Mouse (Mus musculus): ENCODE results near the gene Abcg8. TPM values are rescaled to one million over a fixed set of nuclear protein-coding genes. Genes with fewer than 3 reads are reported as not detected.

Abcg8 gene
- total and polyA plus RNA-seq, 2 experiments from 2014 or later: 0.10 to 0.17 TPM

DNA sequence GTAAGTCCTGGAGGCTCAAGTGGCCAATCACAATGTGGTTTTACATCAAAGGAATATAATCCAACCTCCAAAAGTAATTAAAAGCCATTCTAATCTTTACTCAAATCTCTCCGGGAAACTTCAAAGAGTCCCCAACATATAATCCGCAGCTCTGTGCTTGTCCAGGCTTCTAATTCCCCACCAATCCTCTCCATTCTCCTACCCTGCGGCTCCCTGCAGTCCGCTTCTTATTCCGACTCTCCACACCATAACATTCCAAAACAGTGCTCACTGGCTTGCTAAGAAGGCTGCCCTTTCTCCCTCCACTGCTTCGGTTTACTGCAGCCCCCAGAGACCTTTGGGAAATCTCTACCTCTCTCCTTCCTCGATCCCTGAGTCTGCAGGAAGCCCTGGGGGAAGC lies 2.1 kb upstream of the Abcg8 start:
- Histone ChIP-seq H3K9ac (no peak overlapping the region), H3K27me3 (ENCODE audit: insufficient read depth, low read length) (peaks cover 13% of the 10 kb centered on the region; the same call in 1 of the 2 replicates), H3K4me1 (ENCODE audit: insufficient read depth) (no peaks in the 10 kb centered on the region), H3K36me3 (ENCODE audit: insufficient read depth) (no peaks in the 10 kb centered on the region), H3K27ac (ENCODE audit: low read depth, low read length) (no peak overlapping the region), H3K9me3 (ENCODE audit: low read length) (no peaks in the 10 kb centered on the region), H3K4me3 (ENCODE audit: low read depth, low read length) (no peak overlapping the region), H3K4me2 (ENCODE audit: low read depth) (no peak overlapping the region)
- no peak for TF ChIP-seq CTCF (IDR thresholded peaks at IDR 0.05; ENCODE audit: low read depth)
- ATAC-seq (no peak), DNase-seq (no peak)
- 15% methylated on average over 7 of the region's 7 CpGs for WGBS

DNA sequence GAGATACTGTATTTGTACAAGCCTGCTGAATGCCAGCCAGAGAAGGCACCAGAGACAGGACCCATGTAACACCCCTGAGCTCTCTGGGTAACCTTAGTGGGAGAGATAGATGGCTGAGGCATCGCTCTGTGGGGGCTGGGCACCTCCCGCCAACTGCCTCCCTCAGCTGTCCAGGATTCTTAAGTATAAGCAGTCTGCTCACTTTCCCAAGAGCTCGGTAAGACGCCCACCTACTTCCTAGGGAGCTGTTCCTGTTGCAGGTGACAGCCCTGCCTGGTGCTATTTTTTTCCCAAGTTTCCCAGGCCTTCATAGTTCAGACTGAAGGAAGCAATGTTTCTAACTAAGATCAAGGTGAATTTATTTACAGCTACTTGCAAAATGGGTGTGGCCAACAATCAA lies 898 bp upstream of the Abcg8 start:
- H3K4me1 ChIP-seq (ENCODE audit: insufficient read depth): no peaks in the 10 kb centered on the region
- H3K27me3 ChIP-seq (ENCODE audit: insufficient read depth, low read length): peaks cover 13% of the 10 kb centered on the region; the same call in 1 of the 2 replicates
- H3K27ac ChIP-seq (ENCODE audit: low read depth, low read length): no peak overlapping the region
- DNase-seq (no peak), ATAC-seq (no peak)
- H3K4me3 ChIP-seq (ENCODE audit: low read depth, low read length): no peak overlapping the region
- H3K9ac ChIP-seq: no peak overlapping the region
- no peak for TF ChIP-seq CTCF (IDR thresholded peaks at IDR 0.05; ENCODE audit: low read depth)
- no peaks in the 10 kb centered on the region for H3K36me3 ChIP-seq (ENCODE audit: insufficient read depth)
- H3K4me2 ChIP-seq (ENCODE audit: low read depth): no peak overlapping the region
- WGBS: 55% methylated on average over 4 of the region's 4 CpGs
- no peaks in the 10 kb centered on the region for H3K9me3 ChIP-seq (ENCODE audit: low read length)

DNA sequence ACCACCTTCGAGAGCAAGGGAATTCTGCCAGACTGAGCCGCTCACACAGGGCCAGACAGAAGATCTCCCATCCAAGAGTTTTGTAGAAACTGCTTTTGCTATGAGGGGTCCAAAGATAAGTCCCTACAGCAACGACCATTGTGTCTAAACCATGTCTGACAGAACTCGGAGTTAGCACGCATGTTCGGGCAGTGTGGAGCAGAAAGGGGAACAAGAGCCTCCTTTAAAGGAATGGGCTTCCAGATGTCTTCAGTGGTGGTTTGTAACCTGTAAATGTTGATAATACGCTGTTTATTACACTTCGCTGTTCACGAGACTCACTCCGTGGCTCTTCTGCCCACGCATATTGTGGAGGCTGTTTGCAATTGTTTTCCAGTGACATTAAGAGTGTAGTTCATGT lies 1.5 kb downstream of the Abcg8 start:
- H3K27me3 ChIP-seq (ENCODE audit: insufficient read depth, low read length): peaks cover 13% of the 10 kb centered on the region; the same call in 1 of the 2 replicates
- no peaks in the 10 kb centered on the region for H3K9me3 ChIP-seq (ENCODE audit: low read length)
- no peak for ATAC-seq
- TF ChIP-seq CTCF (IDR thresholded peaks at IDR 0.05; ENCODE audit: low read depth): no peak
- no peak overlapping the region for H3K4me3 ChIP-seq (ENCODE audit: low read depth, low read length)
- 88% methylated on average over 11 of the region's 11 CpGs for WGBS
- no peak overlapping the region for H3K9ac ChIP-seq
- H3K36me3 ChIP-seq (ENCODE audit: insufficient read depth): no peaks in the 10 kb centered on the region
- no peaks in the 10 kb centered on the region for H3K4me1 ChIP-seq (ENCODE audit: insufficient read depth)
- DNase-seq: no peak
- H3K4me2 ChIP-seq (ENCODE audit: low read depth): no peak overlapping the region
- H3K27ac ChIP-seq (ENCODE audit: low read depth, low read length): no peak overlapping the region

DNA sequence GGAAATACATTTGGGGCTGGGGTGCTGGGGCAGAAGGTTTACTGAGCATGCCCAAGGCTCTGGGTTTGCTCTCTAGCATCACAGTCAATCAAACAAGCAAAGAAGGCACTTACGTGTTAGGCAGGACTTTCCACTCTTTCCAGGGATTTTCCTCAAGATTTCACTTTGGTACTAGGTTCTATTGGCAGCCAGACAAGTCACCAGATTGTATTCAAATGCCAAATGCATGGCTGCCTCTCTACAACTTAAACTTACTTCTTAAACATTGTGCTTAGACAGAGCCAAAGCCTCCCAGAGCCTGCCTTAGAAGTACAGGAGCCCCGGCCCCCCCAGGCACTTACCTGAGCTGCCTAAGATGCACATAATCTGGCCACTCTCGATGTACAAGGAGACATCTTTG lies 5.6 kb downstream of the Abcg8 start:
- H3K9me3 ChIP-seq (ENCODE audit: low read length): no peaks in the 10 kb centered on the region
- WGBS: 76% methylated on average over 3 of the region's 3 CpGs
- no peak overlapping the region for H3K27ac ChIP-seq (ENCODE audit: low read depth, low read length)
- H3K9ac ChIP-seq: no peak overlapping the region
- no peaks in the 10 kb centered on the region for H3K27me3 ChIP-seq (ENCODE audit: insufficient read depth, low read length)
- no peak for ATAC-seq
- H3K4me2 ChIP-seq (ENCODE audit: low read depth): no peak overlapping the region
- no peak for TF ChIP-seq CTCF (IDR thresholded peaks at IDR 0.05; ENCODE audit: low read depth)
- peak; percentile 63 for DNase-seq
- H3K36me3 ChIP-seq (ENCODE audit: insufficient read depth): no peaks in the 10 kb centered on the region
- no peaks in the 10 kb centered on the region for H3K4me1 ChIP-seq (ENCODE audit: insufficient read depth)
- H3K4me3 ChIP-seq (ENCODE audit: low read depth, low read length): no peak overlapping the region

DNA sequence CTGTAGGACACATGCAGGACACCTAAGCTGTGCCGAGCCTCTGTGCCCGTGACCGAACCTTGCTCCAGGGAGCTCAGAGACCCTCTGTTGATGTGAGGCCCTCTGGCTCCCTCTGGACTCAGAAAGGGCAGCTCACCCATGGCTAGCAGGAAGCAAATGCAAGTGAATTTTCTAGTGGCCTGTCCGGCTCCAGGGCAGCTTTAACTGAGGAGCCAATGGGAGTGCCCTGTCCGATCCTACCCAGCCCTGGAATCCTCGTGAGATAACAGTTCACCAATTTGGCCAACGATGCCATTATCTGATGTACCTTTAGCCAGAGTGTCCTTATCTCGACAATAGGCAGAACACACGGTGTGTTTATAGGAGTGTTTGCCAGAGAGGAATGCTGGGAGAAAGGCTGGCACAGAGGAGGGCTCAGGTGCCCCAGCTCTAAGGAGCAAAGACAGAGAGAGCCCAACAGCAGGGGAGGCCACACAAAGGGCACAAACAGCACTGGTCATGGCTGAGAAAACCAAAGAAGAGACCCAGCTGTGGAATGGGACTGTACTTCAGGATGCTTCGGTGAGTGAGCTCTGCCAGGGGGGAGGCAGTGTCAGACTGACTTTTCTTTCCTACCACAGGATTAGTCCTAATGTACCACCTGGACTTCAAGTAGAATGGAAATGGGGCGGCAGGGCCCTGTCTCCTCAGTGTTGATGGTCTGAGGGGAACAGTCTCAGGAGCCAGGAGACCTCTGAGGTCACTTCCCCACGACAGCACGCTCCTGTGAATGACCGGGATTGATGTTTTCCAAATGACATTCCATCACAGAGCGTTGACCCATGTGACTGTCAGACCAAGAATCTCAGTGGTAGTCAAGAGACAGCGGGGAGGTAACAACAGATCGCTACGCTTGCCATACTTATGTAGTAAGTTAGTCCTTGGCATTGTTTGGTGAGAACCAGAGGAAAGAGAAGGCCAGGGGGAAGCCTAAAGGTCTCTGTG lies 6.9 kb downstream of the Abcg8 start, which contains the start of gene Abcg5:
TSS of gene Abcg5 (minus strand) at position 278 of the 984 bp plus-strand sequence.
- ATAC-seq: no peak
- no peaks in the 10 kb centered on the region for H3K27me3 ChIP-seq (ENCODE audit: insufficient read depth, low read length)
- no peak for DNase-seq
- H3K9me3 ChIP-seq (ENCODE audit: low read length): no peaks in the 10 kb centered on the region
- H3K4me3 ChIP-seq (ENCODE audit: low read depth, low read length): no peak within 1 kb of the TSS
- H3K9ac ChIP-seq: no peak within 1 kb of the TSS
- 84% methylated on average over 18 of the region's 18 CpGs for WGBS
- TF ChIP-seq CTCF (IDR thresholded peaks at IDR 0.05; ENCODE audit: low read depth): no peak
- no peak within 1 kb of the TSS for H3K4me2 ChIP-seq (ENCODE audit: low read depth)
- H3K4me1 ChIP-seq (ENCODE audit: insufficient read depth): no peaks in the 10 kb centered on the region
- H3K36me3 ChIP-seq (ENCODE audit: insufficient read depth): no peaks in the 10 kb centered on the region
- H3K27ac ChIP-seq (ENCODE audit: low read depth, low read length): no peak within 1 kb of the TSS

DNA sequence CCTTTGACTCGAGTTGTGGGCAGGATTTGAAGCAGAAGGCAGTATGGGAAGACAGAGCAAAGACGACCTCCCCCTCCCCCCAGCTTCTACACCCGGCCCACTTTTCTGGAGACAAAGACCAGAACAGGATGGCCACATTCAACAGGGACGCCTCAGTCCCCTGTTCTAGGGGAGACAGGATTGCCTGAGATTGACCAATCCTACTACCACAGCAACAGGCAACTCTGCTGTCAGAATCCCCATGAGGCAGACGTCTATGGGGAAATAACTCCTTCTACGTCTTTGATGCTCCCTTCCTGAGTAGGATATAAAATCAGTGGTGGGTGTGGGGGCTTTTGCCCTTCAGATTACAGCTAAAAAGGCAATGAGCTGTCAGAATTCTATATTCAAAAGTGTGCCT lies 8.2 kb downstream of the Abcg8 start:
- DNase-seq: no peak
- H3K27me3 ChIP-seq (ENCODE audit: insufficient read depth, low read length): no peaks in the 10 kb centered on the region
- no peaks in the 10 kb centered on the region for H3K4me1 ChIP-seq (ENCODE audit: insufficient read depth)
- 54% methylated on average over 6 of the region's 6 CpGs for WGBS
- no peak for ATAC-seq
- TF ChIP-seq CTCF (IDR thresholded peaks at IDR 0.05; ENCODE audit: low read depth): no peak
- no peaks in the 10 kb centered on the region for H3K36me3 ChIP-seq (ENCODE audit: insufficient read depth)
- H3K4me3 ChIP-seq (ENCODE audit: low read depth, low read length): no peak overlapping the region
- no peaks in the 10 kb centered on the region for H3K9me3 ChIP-seq (ENCODE audit: low read length)
- H3K27ac ChIP-seq (ENCODE audit: low read depth, low read length): no peak overlapping the region
- H3K4me2 ChIP-seq (ENCODE audit: low read depth): no peak overlapping the region
- H3K9ac ChIP-seq: no peak overlapping the region

DNA sequence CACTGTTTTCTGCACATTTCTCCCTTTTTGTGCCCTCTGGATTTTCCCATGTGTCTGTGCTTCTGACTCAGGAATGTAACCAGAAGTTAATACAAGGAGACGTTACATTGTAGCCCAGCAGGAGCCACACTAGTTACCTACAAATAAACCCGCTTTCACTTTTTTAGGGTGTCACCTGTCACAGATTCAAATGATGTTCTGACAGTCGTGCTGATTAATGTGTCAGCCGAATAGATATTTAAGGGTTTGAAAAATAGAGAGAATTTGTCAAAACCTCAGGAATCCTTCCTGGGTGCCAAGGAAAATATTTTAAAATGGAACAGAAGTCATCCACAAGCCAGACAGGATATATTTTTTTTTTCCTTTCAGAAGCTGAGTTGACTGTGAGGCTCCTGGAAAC lies 9.2 kb downstream of the Abcg8 start:
- Histone ChIP-seq H3K27ac (ENCODE audit: low read depth, low read length) (no peak overlapping the region), H3K27me3 (ENCODE audit: insufficient read depth, low read length) (no peaks in the 10 kb centered on the region), H3K4me1 (ENCODE audit: insufficient read depth) (no peaks in the 10 kb centered on the region), H3K4me2 (ENCODE audit: low read depth) (no peak overlapping the region), H3K9ac (no peak overlapping the region), H3K36me3 (ENCODE audit: insufficient read depth) (no peaks in the 10 kb centered on the region), H3K9me3 (ENCODE audit: low read length) (no peaks in the 10 kb centered on the region), H3K4me3 (ENCODE audit: low read depth, low read length) (no peak overlapping the region)
- ATAC-seq (peak; percentile 38; the same call in 1 of the 2 replicates), DNase-seq (no peak)
- TF ChIP-seq CTCF (IDR thresholded peaks at IDR 0.05; ENCODE audit: low read depth): no peak
- whole genome bisulfite sequencing: 83% methylated on average over 4 of the region's 4 CpGs
